8 mouse cellular contexts compared by ENCODE assay signal in the genomic region with DNA sequence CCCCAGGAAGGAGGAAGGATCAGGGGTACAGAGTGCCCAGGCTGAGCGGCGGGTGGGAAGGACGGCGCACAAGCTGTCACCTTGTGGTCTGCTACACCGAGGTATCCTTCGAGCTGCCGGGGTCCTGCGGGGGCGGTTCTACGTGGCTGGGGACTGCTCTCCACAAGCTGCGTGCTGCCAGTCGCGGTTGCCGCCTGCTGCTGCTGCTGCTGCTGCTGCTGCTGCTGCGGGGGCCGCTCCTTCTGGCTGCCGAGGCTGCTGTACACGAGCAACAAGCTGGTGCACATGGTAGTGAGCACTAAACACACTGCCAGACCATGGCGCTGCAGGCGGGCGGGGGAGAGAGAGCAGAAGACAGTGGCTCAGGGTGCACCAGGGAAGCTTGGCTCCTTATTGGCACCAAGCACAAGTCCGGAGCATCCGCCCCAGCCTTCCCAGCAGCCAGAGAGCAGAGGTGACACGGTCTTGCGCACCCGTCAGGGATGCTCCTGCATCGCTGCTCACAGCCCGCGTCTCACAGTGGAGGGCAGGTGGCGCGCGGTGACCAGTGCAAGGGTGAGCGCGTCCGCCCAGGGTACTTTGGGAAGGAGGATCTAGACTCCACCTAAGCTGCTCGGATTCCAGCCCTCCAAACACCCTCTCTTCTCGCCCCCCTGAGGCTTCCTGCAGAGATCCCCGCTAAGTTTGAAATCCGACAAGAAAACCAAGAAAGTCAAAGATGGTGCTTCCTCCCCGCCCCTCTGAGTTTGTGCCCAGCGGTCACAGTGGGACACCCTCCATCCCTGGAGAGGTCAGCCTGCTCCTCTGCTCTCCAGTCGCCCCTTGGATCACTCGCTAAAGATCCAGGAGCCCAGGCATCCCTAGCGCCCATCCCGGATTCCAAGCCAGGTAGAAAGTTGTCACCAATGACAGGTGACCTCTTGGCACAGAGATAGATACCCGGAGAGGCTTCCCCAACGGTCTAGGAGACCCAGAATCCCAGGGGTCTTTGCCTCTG. TPM values are rescaled to one million over a fixed set of nuclear protein-coding genes. Genes with fewer than 3 reads are reported as not detected.
DNase-seq lines count a peak whose midpoint lies in the region; ATAC-seq lines count a peak whose summit lies in the region.

No protein-coding gene starts in this region.

- peak overlapping the region; percentile 66 for H3K4me2 ChIP-seq in heart, embryonic 16.5 days (ENCODE audit: low read depth, low read length)
- H3K4me2 ChIP-seq in forebrain, embryonic 16.5 days (ENCODE audit: low read length), result peak overlapping the region; percentile 94

- peak; percentile 41 for ATAC-seq in heart, embryonic 16.5 days (replicated peaks; ENCODE audit: extremely low read depth, insufficient read depth, low FRiP score)
- ATAC-seq in forebrain, embryonic 16.5 days, result peak; percentile 77

- WGBS in heart, embryonic 16.5 days, result under 1% methylated on average over 45 of the region's 47 CpGs
- 1% methylated on average over 47 of the region's 47 CpGs for WGBS in forebrain, embryonic 16.5 days

- H3K4me3 ChIP-seq in heart, embryonic 16.5 days (ENCODE audit: low read length), result peak overlapping the region; percentile 44
- H3K4me3 ChIP-seq in brown adipose tissue, adult 24 weeks (ENCODE audit: insufficient read depth, low read depth, low read length), result peak overlapping the region; percentile 33
- H3K4me3 ChIP-seq in forebrain, embryonic 16.5 days (replicated peaks; ENCODE audit: low read length), result peak overlapping the region; percentile 59

- H3K27ac ChIP-seq in heart, embryonic 16.5 days (ENCODE audit: low read length), result no peak overlapping the region
- no peak overlapping the region for H3K27ac ChIP-seq in brown adipose tissue, adult 24 weeks (replicated peaks; ENCODE audit: low read depth, low read length)
- no peak overlapping the region; the same call in 1 of the 2 replicates for H3K27ac ChIP-seq in forebrain, embryonic 16.5 days (ENCODE audit: low read length)

- H3K27me3 ChIP-seq in heart, embryonic 16.5 days (ENCODE audit: control insufficient read depth, insufficient read depth, low read length), result peaks cover 34% of the 10 kb centered on the region
- H3K27me3 ChIP-seq in forebrain, embryonic 16.5 days (replicated peaks; ENCODE audit: control insufficient read depth, insufficient read depth, low read length), result peaks cover 4% of the 10 kb centered on the region

- no peaks in the 10 kb centered on the region for H3K36me3 ChIP-seq in heart, embryonic 16.5 days (ENCODE audit: control insufficient read depth, insufficient read depth)
- no peaks in the 10 kb centered on the region for H3K36me3 ChIP-seq in forebrain, embryonic 16.5 days (ENCODE audit: control insufficient read depth, insufficient read depth)

- peaks cover 11% of the 10 kb centered on the region for H3K4me1 ChIP-seq in heart, embryonic 16.5 days (ENCODE audit: control insufficient read depth, insufficient read depth, low read length)
- H3K4me1 ChIP-seq in brown adipose tissue, adult 24 weeks (ENCODE audit: control insufficient read depth, insufficient read depth, insufficient read length, low read length), result no peaks in the 10 kb centered on the region
- peaks cover 26% of the 10 kb centered on the region for H3K4me1 ChIP-seq in forebrain, embryonic 16.5 days (replicated peaks; ENCODE audit: control insufficient read depth, insufficient read depth, low read length)

- H3K9ac ChIP-seq in heart, embryonic 16.5 days (ENCODE audit: low read length), result peak overlapping the region; percentile 14; the same call in 1 of the 2 replicates
- H3K9ac ChIP-seq in forebrain, embryonic 16.5 days (replicated peaks; ENCODE audit: low read depth, low read length), result peak overlapping the region; percentile 62

- DNase-seq in heart, postnatal 4 days, result no peak
- peak; percentile 75 for DNase-seq in layer of hippocampus, adult 9-11 months
- peak; percentile 12 to 35 for DNase-seq in lung, postnatal 4 days
- DNase-seq in right cerebral cortex, postnatal 4 days, result peak; percentile 55
- DNase-seq in spleen, postnatal 10 days (ENCODE audit: low spot score in 2 of 2), result no peak

- H3K9me3 ChIP-seq in heart, embryonic 16.5 days (replicated peaks; ENCODE audit: control insufficient read depth, low read length), result no peaks in the 10 kb centered on the region
- H3K9me3 ChIP-seq in forebrain, embryonic 16.5 days (ENCODE audit: control insufficient read depth, low read length), result no peaks in the 10 kb centered on the region

RNA-seq across cellular contexts. Expression of a gene that starts 0.8 kb away (rescaled TPM):
- 0.11 and 0.15 TPM in 2 replicates for polyA plus RNA-seq in heart, embryonic 16.5 days (2015; fragmentation: Nextera tagmentation; extraction: Ambion mirVana)
- under 1 TPM in 1 of 2 experiments, not detected in 1; 0.05 TPM for total RNA-seq in heart, postnatal 4 days (2021)
- polyA plus RNA-seq in brown adipose tissue, adult 24 weeks (2012; ENCODE audit: insufficient read depth, insufficient read length, missing spikeins), result 1.7 and 2.3 TPM in 2 replicates
- polyA plus RNA-seq in forebrain, embryonic 16.5 days (2015; fragmentation: Nextera tagmentation; extraction: Ambion mirVana), result 18.5 and 23.1 TPM in 2 replicates

Comparison
In these comparisons a context has a peak if more than half of its experiments do, and no peak if none do; other contexts are left out.
1. DNase-seq: peak in layer of hippocampus, adult 9-11 months (single experiment), lung, postnatal 4 days (2 of 2) and right cerebral cortex, postnatal 4 days (single experiment); none in heart, postnatal 4 days (single experiment) and spleen, postnatal 10 days (0 of 2).
2. Peak in every context shown above with its lines, with median percentiles within 50 percentile points of each other: H3K4me3 ChIP-seq.